In genomic region chr10:95112231-95112774, GRCm38 (mm10) we compare ENCODE assay signal across 9 mouse cellular contexts.
DNase-seq lines count a peak whose midpoint lies in the region; ATAC-seq and TF ChIP-seq lines count a peak whose summit lies in the region.
"Had no signal": no experiment of that assay in that cellular context is flagged by ENCODE, and none has a peak within 500 bp of the region (broad histone marks: within the 10 kb centered on the region; RNA-seq: fewer than 3 reads in every experiment).

No protein-coding gene starts in this region.

- H3K9me3 ChIP-seq in liver, postnatal 0 days (ENCODE audit: low read length) = no peaks in the 10 kb centered on the region
- H3K9me3 ChIP-seq in limb, embryonic 12.5 days = 0 out of 2 replicates have a peak, but pooled peaks cover 4% of the 10 kb centered on the region
- H3K9me3 ChIP-seq: embryonic facial prominence, embryonic 15.5 days; heart, embryonic 15.5 days had no signal

- no peak for ATAC-seq in liver, postnatal 0 days
- ATAC-seq in limb, embryonic 12.5 days (ENCODE audit: insufficient number of reproducible peaks, insufficient read depth, low FRiP score, low TSS enrichment, low read depth) = peak; percentile 56; the same call in 1 of the 2 replicates

- no peaks in the 10 kb centered on the region for H3K36me3 ChIP-seq in liver, postnatal 0 days (replicated peaks; ENCODE audit: insufficient read depth, low read length)
- H3K36me3 ChIP-seq in limb, embryonic 12.5 days = no peaks in the 10 kb centered on the region
- H3K36me3 ChIP-seq: embryonic facial prominence, embryonic 15.5 days; heart, embryonic 15.5 days had no signal

- no peak overlapping the region for H3K4me2 ChIP-seq in liver, postnatal 0 days (ENCODE audit: low read depth, low read length)
- no peak overlapping the region for H3K4me2 ChIP-seq in limb, embryonic 12.5 days
- H3K4me2 ChIP-seq: embryonic facial prominence, embryonic 15.5 days; heart, embryonic 15.5 days had no signal

- H3K27ac ChIP-seq in liver, postnatal 0 days (ENCODE audit: low read depth) = no peak overlapping the region
- no peak overlapping the region for H3K27ac ChIP-seq in limb, embryonic 12.5 days
- H3K27ac ChIP-seq: embryonic facial prominence, embryonic 15.5 days; heart, embryonic 15.5 days had no signal

- TF ChIP-seq CTCF in liver, postnatal 0 days (IDR thresholded peaks at IDR 0.05; ENCODE audit: low read depth) = peak; percentile 66

- no peak for TF ChIP-seq EP300 in liver, postnatal 0 days (IDR thresholded peaks at IDR 0.05; ENCODE audit: low read depth)

- H3K4me3 ChIP-seq in liver, postnatal 0 days (ENCODE audit: low read depth, low read length) = no peak overlapping the region
- no peak overlapping the region for H3K4me3 ChIP-seq in limb, embryonic 12.5 days (replicated peaks)
- H3K4me3 ChIP-seq: embryonic facial prominence, embryonic 15.5 days; heart, embryonic 15.5 days had no signal

- no peaks in the 10 kb centered on the region for H3K27me3 ChIP-seq in liver, postnatal 0 days (ENCODE audit: insufficient read depth, low read length)
- no peaks in the 10 kb centered on the region; the same call in 1 of the 2 replicates for H3K27me3 ChIP-seq in limb, embryonic 12.5 days
- H3K27me3 ChIP-seq: embryonic facial prominence, embryonic 15.5 days; heart, embryonic 15.5 days had no signal

- DNase-seq in liver, postnatal 0 days = no peak
- no peak for DNase-seq in liver
- peak; percentile 79 for DNase-seq in ZHBTc4 (ENCODE audit: low read depth, low spot score)
- DNase-seq in testis, postnatal 10 days (ENCODE audit: low spot score) = peak; percentile 48
- no peak for DNase-seq in adrenal gland, adult 2 months
- DNase-seq in ovary, adult 18-20 months (ENCODE audit: low spot score) = no peak

- no peaks in the 10 kb centered on the region for H3K4me1 ChIP-seq in liver, postnatal 0 days (ENCODE audit: insufficient read depth)
- peaks cover 33% of the 10 kb centered on the region for H3K4me1 ChIP-seq in limb, embryonic 12.5 days (replicated peaks)
- H3K4me1 ChIP-seq: embryonic facial prominence, embryonic 15.5 days had no signal

- no peak overlapping the region for H3K9ac ChIP-seq in liver, postnatal 0 days (replicated peaks)
- no peak overlapping the region for H3K9ac ChIP-seq in limb, embryonic 12.5 days (replicated peaks)
- H3K9ac ChIP-seq: embryonic facial prominence, embryonic 15.5 days; heart, embryonic 15.5 days had no signal

- 67% methylated on average over 14 of the region's 14 CpGs for WGBS in liver, postnatal 0 days (ENCODE audit: insufficient replicate concordance)
- WGBS in limb, embryonic 12.5 days = 44% methylated on average over 14 of the region's 14 CpGs

Comparison
In these comparisons a context has a peak if more than half of its experiments do, and no peak if none do; other contexts are left out.
1. DNase-seq: peak in ZHBTc4 (single experiment) and testis, postnatal 10 days (single experiment); none in liver, postnatal 0 days (single experiment), liver (single experiment), adrenal gland, adult 2 months (single experiment) and ovary, adult 18-20 months (single experiment).